Mouse (Mus musculus): ENCODE results near the gene Hkdc1.
"Not testable (repeated sequence)": the region's sequence is repeated elsewhere in the genome, so short reads cannot be mapped to it uniquely, and the experiment has no call there.

Hkdc1 gene

DNA sequence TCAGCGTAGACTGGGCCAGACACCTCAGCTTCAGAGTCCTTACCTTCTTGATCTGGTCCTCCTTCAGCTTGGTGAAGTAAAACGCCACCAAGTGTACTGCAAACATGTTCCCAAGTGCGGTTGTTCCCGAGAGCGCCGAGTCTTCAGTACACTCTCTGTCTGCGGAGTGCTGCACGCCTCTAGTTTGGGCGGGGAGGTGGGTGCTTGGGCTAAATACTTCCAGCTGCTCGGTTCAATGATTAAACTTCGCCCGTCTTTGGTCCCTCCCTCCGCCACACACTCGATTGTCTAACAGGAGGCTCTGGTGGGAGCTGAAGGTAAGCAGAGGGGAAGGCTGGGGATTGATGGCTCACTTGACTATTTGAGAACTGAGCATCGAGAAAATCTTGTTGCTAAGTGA, at the start of gene Hkdc1:
Hkdc1 (minus strand) TSS at position 237 of the 400 bp plus-strand sequence.
- DNase-seq (ENCODE audit: low read depth, low spot score) = no peak

GRCm38 (mm10) chr10:62471105-62471504, 48.8 kb upstream of the Hkdc1 start:
- DNase-seq (ENCODE audit: low read depth, low spot score) = no peak

DNA sequence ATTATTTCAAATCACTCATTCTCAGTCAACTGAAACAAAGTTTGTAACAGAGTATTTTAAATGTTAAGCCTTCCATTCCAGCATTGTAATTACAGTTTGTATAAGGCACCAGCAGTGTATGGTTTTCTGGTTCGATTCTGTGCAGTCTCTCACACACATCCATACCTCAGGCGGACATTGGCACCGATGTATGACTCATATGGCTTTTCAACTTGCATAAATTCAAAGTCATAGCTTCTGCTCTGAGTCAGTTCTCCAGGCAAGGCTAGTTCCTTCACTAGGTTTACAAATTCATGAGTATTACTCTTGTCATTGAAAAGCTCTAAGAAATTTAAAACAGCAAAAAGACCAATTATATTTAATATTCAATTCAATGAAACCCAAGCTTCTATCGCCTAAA, 47.4 kb upstream of the Hkdc1 start:
- DNase-seq (ENCODE audit: low read depth, low spot score) = no peak

DNA sequence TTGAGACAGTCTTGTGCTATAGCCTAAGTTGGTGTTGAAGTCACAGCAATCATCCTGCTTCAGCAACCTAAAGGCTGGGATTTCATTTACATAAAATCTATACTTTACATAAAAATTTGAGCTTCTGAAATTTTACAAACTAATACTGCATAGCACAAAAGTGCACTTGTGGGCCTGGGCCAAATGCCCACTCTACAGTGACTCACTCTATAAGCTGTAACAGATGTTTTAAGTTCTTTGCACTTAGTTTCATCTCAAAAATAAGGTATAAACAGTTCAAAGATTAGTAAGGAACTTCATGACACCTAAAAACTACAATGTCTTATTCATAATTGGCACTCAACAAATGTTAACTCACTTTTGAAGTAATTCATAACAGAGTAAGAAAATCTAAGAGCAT, 39.0 kb upstream of the Hkdc1 start:
- no peak for DNase-seq (ENCODE audit: low read depth, low spot score)

- DNase-seq (ENCODE audit: low read depth, low spot score) = not testable (repeated sequence)
These were observed 29.7 kb upstream of the Hkdc1 start for GRCm38 (mm10) chr10:62452001-62452400.

- no peak for DNase-seq (ENCODE audit: low read depth, low spot score)
These were observed 28.0 kb upstream of the Hkdc1 start for GRCm38 (mm10) chr10:62450280-62450640.

DNA sequence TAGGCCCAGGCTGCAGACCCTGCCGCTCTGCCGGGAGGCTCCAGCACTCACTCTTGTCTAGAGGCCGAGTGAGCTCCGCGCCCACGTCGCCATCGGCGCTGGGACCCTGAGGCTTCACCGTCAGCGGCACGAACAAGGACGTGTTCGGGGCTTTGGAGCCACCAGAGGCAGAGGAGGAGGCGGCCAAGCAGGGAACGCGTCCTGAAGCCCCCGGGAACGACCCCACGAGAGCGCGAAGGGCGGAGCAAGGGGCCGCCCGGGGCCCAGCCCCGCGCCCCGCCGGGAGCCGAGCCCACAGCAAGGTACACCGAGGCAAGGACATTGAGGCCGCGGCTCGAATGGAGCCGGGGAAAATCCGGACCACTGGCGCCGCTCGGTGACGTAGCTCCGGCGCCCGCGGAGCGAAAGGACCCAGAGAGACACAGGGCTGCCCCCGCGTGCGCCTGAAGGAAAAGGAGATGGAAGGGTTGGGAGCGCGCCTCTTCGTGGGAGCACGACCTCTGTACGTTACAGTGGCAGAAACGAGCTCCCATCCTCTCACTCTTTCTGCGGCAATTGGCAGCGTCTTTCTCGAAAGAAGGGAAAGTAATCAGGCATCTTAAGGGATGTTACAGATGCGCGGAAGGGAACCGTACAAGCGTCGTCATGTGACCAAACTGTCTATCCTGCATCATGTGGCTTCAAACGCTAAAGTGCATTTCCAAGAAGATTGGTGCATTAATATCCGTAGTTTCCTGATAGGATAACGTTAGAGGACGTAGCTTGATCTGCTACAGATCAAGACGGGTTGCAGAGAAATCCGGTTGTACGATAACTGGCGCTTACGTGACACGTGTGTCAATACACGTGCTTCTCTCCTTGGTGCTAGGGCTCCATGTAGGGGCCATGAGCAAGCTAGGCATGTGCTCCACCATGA, 27.3 kb upstream of the Hkdc1 start, which contains the start of the genes 4930507D05Rik and Supv3l1:
4930507D05Rik (plus strand) TSS at position 126 of the 916 bp plus-strand sequence.
Supv3l1 (minus strand) TSS at position 375 of the 916 bp plus-strand sequence.
- peak; percentile 87 for DNase-seq (ENCODE audit: low read depth, low spot score)

DNA sequence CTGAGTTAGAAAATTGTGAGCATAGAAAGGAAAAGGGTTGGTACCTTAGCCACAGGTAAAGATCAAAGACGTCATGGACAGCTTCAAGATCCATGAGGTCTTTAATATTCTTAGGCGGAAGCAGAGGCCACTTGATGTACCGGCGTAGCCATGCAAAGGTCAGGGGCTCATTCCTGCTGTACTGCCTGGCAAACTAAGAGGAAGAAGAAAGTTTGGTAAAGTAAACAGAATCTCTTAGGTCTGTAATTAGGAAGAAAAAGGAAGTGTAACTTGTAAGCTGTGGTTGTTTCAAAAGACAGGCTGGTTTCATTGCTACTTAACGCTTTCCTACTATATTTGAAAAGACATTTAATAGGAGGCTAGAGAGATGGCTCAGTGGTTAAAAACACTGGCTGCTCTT, 8.1 kb upstream of the Hkdc1 start:
- DNase-seq (ENCODE audit: low read depth, low spot score) = no peak

DNA sequence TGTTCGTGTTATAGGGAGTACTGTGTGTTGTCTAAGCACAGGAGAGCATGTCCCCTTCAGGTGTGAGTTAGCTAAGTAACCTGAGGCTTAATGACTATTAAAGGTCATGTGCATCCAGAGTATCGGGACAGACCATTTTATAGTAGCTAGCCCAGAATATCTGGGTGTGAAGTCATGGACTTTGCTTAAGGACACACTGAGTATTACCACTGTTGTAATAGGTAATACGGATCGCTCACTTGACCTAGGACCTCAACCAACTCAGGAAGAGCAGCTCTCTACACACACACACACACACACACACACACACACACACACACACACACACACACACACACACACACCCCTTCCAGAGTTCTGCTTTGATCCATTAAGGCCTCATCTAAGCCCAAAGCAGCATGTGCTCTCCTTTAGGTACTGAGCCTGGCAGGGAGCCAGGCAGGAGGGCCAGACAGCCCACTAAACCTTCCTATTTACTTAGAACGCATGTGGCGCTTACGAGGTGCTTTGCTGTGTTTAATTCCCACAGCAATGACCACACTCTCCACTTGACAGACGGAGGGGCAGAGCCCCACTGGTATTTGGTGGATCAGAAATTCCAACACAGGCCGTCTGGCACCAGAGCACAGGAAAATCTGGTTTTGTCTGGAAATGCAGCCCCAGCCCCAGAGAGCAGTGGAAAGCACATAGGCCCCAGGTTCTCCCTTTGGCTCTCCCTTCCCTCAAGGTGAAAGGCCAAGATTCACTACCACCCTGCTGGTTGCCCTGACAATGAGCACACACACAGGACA, 3.0 kb upstream of the Hkdc1 start:
- no peak for DNase-seq (ENCODE audit: low read depth, low spot score)

- no peak for DNase-seq (ENCODE audit: low read depth, low spot score)
These were observed 1.2 kb downstream of the Hkdc1 start for GRCm38 (mm10) chr10:62421127-62421526.

DNA sequence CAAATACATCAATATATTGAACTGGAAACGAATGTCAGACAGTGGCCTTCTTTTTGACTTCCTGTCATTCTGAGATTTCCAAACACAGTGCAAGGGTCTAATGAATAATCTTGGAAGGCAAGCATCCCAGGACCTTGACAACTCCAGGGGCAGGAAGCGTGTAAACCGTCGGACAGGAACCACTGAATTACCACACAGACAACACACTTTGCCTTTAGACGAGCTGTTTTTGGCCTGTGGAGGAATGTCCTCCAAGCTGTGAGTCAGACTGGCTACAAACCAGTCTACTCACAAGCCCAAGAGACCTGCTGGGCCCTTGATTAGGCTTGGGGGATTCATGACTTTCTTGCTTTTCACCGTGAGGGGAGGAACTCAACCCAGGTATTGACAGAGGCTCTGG, 1.9 kb downstream of the Hkdc1 start:
- no peak for DNase-seq (ENCODE audit: low read depth, low spot score)

DNA sequence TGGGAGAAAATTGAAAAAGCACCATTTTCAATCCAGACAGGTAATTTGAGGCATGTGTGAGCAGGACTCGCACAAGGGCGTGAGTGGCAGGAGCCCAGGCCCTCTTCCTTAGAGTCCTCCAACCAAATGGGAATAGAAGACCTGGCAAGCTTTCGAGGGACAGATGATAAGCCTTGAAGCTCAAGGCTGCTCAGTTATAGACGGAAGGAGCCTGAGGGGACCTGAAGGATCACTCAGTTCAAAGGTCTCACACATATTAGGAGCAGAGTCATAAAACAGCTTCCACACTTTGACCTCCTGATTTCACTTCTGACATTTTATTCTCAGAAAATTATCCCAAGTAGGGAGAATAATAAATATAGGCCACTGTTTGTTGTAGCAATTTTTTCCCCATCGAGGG, 2.9 kb downstream of the Hkdc1 start:
- no peak for DNase-seq (ENCODE audit: low read depth, low spot score)

- no peak for DNase-seq (ENCODE audit: low read depth, low spot score)
These were observed 3.4 kb downstream of the Hkdc1 start for GRCm38 (mm10) chr10:62418831-62419356.

- no peak for DNase-seq (ENCODE audit: low read depth, low spot score)
These were observed 8.7 kb downstream of the Hkdc1 start for GRCm38 (mm10) chr10:62413606-62413982.

DNA sequence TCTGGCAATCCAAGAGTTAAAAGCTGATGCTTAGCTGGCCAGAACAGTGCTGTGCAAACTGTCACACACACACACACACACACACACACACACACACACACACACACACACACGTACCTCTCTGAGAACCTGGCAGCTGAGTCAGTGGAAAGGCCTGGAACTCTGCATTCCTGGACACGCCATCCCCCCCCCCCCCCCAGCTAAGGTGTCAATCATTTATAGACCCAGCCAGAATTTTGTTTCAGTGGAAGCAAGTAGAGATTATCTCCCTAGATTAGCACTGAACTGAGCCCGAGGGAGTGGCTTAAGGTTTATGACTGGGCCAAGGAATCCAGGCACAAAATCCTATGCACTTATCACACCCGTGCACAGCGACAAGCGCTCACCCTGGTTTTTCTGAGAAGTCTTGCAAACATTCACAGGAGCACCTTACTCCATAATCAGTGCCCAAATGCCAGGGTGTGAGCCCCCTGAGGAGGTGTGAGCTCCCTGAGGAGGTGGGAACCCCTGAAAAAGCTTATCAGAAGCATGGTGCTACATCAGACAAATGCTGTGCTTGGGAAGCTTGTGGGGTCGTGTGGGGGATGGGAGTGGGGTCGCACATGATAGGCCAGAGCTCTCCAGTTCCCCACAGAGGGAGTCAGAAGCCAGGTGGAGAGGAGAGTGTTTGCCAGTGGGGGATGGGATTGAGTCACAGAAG, 9.2 kb downstream of the Hkdc1 start:
- DNase-seq (ENCODE audit: low read depth, low spot score) = no peak

DNA sequence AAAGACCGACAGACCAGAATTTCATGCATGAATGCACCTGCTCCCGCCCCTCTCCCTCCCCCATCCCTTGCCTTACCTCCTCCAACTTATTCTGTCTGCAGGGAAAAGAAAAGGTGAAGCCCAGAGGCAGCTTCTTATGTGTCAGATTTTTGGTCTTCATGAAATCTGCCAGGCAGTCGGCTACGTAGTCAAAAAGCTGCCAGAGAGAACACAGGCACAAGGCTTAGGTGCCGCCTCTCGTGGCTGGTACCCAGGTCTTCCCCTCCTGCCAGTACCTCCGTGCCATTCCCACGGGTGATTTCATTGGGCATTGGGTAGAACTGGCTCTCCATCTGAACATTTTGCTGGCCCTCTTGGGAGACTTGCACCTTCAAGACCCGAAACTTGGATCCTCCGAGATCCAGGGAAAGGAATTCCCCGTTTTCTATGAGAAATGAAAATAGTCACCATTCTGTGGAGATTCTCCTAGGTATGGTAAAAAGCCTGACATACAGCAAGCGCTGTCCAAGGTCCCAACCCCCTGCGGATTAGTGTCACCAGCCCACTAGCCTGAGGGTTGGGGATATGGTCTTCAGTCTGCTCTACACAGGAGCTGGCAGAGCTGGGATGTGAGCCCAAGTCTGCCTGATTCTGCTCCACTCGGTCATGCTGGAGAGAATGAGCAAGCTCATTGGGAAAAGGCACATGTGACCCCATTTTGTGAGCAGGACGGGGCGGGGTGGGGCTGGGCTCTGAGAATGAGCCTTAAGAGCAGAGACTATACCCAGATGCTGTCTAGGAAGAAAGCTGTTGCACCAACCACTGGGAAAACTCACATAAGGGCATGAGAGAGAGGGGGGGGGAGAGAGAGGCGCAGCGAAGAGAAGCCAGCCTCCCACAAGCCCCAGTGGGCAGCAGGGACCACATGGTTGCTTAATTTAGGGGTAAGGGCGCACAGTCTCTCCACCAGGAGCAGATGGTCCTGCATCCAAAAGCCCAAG, 10.6 kb downstream of the Hkdc1 start:
- DNase-seq (ENCODE audit: low read depth, low spot score) = no peak

DNA sequence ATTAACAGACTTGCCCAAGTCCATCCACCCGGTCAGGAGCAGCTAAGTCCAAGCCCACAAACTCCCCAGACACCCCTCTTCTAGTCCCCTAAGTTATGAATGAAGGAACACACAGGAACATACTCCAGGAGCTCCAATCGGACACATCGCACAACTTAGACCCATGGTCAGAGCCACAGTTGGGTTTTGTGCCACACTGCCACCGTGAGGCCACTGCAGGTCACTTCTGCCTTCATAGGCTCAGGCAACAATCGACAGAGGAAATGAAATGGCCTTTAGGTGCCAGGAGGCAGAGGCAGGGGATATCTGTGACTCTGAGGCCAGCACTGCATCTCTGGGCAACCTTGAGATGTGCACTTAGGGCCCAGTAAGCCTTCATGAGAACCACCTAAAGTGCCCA, 11.3 kb downstream of the Hkdc1 start:
- peak; percentile 63 for DNase-seq (ENCODE audit: low read depth, low spot score)

GRCm38 (mm10) chr10:62404901-62405300, 17.4 kb downstream of the Hkdc1 start:
- DNase-seq (ENCODE audit: low read depth, low spot score) = no peak

DNA sequence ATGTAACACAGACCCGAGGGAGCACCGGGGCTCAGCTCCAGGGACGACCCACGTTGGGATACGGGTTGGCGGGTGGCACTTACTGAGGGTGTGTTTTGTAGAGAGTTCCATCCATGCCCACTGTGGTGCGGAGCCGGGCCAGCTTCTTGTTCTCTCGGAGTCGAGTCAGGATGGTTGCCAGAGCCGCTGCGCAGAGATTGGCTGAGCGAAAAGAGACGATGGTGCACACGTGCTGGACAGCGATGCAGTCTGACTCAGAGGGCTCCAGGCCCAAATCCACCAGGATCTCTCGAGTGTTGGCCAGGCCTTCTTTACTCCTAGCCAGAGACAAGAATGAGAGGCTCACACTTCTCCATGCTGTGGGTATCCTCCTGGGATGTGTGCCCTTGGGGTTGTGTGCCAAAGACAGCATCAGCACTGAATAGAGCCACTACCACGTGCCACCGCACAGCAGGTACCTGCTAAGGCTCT, 20.6 kb downstream of the Hkdc1 start:
- no peak for DNase-seq (ENCODE audit: low read depth, low spot score)

DNA sequence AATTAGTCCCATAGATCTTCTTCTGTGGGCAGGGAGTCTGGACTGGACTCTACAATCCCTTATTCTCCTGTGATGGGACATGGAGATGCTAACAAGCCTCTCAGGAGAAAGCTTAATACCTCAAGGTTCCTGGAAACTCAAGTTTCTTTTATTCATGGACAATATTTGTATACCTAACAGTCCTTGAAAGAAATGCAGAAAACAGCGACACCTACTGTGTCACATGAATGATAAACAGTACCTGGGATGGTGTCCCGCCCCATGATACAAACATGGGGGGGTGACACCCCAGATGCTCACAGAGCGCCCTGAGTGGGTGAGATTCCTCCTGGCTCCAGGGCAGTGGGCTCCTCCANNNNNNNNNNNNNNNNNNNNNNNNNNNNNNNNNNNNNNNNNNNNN, 39.3 kb downstream of the Hkdc1 start:
- no peak for DNase-seq (ENCODE audit: low read depth, low spot score)
